ENCODE assay signal across 24 mouse cellular contexts in the genomic region with DNA sequence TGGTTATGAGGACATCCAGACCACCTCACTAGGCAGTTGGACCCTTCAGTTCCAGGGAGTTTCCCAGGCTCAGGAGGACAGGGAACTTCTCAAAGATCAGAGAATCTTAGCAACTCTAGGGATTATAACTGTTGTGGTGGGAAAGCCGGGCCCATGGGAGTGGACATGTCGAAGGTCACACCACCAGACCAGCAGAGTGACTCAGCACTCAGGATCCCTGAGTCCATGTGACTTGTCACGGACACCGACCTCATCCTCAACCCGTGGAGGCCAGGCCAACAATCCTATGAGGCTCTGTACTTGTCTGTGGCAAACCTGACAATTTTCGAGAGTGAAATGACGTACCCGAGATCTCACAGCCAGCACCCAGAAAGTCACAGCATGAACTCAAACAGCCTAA. TPM values are rescaled to one million over a fixed set of nuclear protein-coding genes. Genes with fewer than 3 reads are reported as not detected.
DNase-seq lines count a peak whose midpoint lies in the region; ATAC-seq and TF ChIP-seq lines count a peak whose summit lies in the region.
"Had no signal": no experiment of that assay in that cellular context is flagged by ENCODE, and none has a peak within 500 bp of the region (broad histone marks: within the 10 kb centered on the region; RNA-seq: fewer than 3 reads in every experiment).

No protein-coding gene starts in this region.

- DNase-seq in cerebellum, adult 2 months, result peak in 1 of 2 experiments; percentile 40
- peak; percentile 35 for DNase-seq in heart, adult 8-10 months (ENCODE audit: low spot score)
- peak; percentile 79 for DNase-seq in 3T3-L1 (ENCODE audit: low read depth, low spot score)
- DNase-seq in adrenal gland, postnatal 14 days, result peak; percentile 78
- no peak for DNase-seq in ovary, postnatal 10 days (ENCODE audit: low spot score)
- DNase-seq in right cerebral cortex, postnatal 25 days, result no peak
- DNase-seq: B cell, adult 2 months; gastrocnemius, postnatal 10 days had no signal

- no peak for TF ChIP-seq POLR2A in cerebellum, adult 2 months (IDR thresholded peaks at IDR 0.05; ENCODE audit: borderline replicate concordance, insufficient read depth, low read length)

- no peak for ATAC-seq in cerebellum, adult (ENCODE audit: insufficient number of reproducible peaks, low FRiP score, low TSS enrichment)
- no peak for ATAC-seq in heart, embryonic 12.5 days (ENCODE audit: insufficient number of reproducible peaks, low FRiP score)
- ATAC-seq: forebrain, embryonic 16.5 days had no signal

- H3K9ac ChIP-seq in heart, embryonic 12.5 days, result no peak overlapping the region
- H3K9ac ChIP-seq: heart, embryonic 13.5 days; limb, embryonic 15.5 days had no signal

- peaks cover 85% of the 10 kb centered on the region for H3K36me3 ChIP-seq in heart, embryonic 12.5 days

- TF ChIP-seq CTCF in cerebellum, adult 2 months (IDR thresholded peaks at IDR 0.05; ENCODE audit: borderline replicate concordance, insufficient read depth, low read depth, low read length), result no peak

- peaks cover 57% of the 10 kb centered on the region for H3K4me1 ChIP-seq in cerebellum, adult 2 months (ENCODE audit: control insufficient read depth, insufficient read depth, low read length)
- H3K4me1 ChIP-seq in heart, embryonic 12.5 days (replicated peaks), result no peaks in the 10 kb centered on the region
- H3K4me1 ChIP-seq: heart, embryonic 13.5 days; hindbrain, embryonic 10.5 days; limb, embryonic 15.5 days had no signal

- H3K4me3 ChIP-seq in cerebellum, adult 2 months (replicated peaks; ENCODE audit: insufficient read depth, low read depth, low read length), result no peak overlapping the region
- H3K4me3 ChIP-seq in heart, embryonic 12.5 days, result no peak overlapping the region
- H3K4me3 ChIP-seq: heart, embryonic 13.5 days; hindbrain, embryonic 10.5 days; limb, embryonic 15.5 days had no signal

- no peak overlapping the region for H3K4me2 ChIP-seq in heart, embryonic 12.5 days
- H3K4me2 ChIP-seq: heart, embryonic 13.5 days; limb, embryonic 15.5 days had no signal

- H3K9me3 ChIP-seq in heart, embryonic 12.5 days (replicated peaks), result no peaks in the 10 kb centered on the region
- H3K9me3 ChIP-seq: heart, embryonic 13.5 days; hindbrain, embryonic 10.5 days; limb, embryonic 15.5 days had no signal

- WGBS in cerebellum, adult 2 months, result 54% methylated on average over 8 of the region's 8 CpGs
- 88% methylated on average over 8 of the region's 8 CpGs for WGBS in heart, embryonic 12.5 days

- peak overlapping the region; percentile 24 for H3K27ac ChIP-seq in cerebellum, adult 2 months (ENCODE audit: insufficient read depth, low read length)
- H3K27ac ChIP-seq in heart, embryonic 12.5 days (ENCODE audit: poor library complexity, severe bottlenecking), result no peak overlapping the region
- H3K27ac ChIP-seq: heart, embryonic 13.5 days; hindbrain, embryonic 10.5 days; limb, embryonic 15.5 days had no signal

- no peaks in the 10 kb centered on the region for H3K27me3 ChIP-seq in cerebellum, adult 2 months (ENCODE audit: control insufficient read depth, insufficient read depth, low read length)
- no peaks in the 10 kb centered on the region for H3K27me3 ChIP-seq in heart, embryonic 12.5 days (replicated peaks)
- H3K27me3 ChIP-seq: heart, embryonic 13.5 days; limb, embryonic 15.5 days had no signal

RNA-seq across cellular contexts. Expression of gene Dsn1, which starts 29.4 kb away (rescaled TPM):
- polyA plus RNA-seq in cerebellum, adult 2 months (2012; rRNA removed), result 4.6 and 4.8 TPM in 2 replicates
- total RNA-seq in heart, adult 8-10 months (2022), result 1 to 10 TPM; 1.1 to 2.2 (median 1.6) TPM
- polyA plus RNA-seq in heart, embryonic 12.5 days (2016; fragmentation: Nextera tagmentation; extraction: Ambion mirVana), result 39.1 and 41.0 TPM in 2 replicates
- total RNA-seq in adrenal gland, postnatal 14 days (2021), result 8.3 and 9.2 TPM in 2 replicates

RNA-seq across cellular contexts. Expression of gene Soga1, which starts 42.7 kb away (rescaled TPM):
- 38.3 and 50.1 TPM in 2 replicates for polyA plus RNA-seq in cerebellum, adult 2 months (2012; rRNA removed)
- 10 to 100 TPM in 1 of 4 experiments, 1 to 10 TPM in 3; 8.7 to 11.1 (median 8.9) TPM for total RNA-seq in heart, adult 8-10 months (2022)
- polyA plus RNA-seq in heart, embryonic 12.5 days (2016; fragmentation: Nextera tagmentation; extraction: Ambion mirVana), result 4.5 and 5.2 TPM in 2 replicates
- total RNA-seq in adrenal gland, postnatal 14 days (2021), result 31.9 and 33.5 TPM in 2 replicates

RNA-seq across cellular contexts. Expression of gene Ndrg3, which starts 44.5 kb away (rescaled TPM):
- 782 and 861 TPM in 2 replicates for polyA plus RNA-seq in cerebellum, adult 2 months (2012; rRNA removed)
- total RNA-seq in heart, adult 8-10 months (2022), result 10 to 100 TPM; 21.7 to 24.5 (median 22.1) TPM
- 31.3 and 32.3 TPM in 2 replicates for polyA plus RNA-seq in heart, embryonic 12.5 days (2016; fragmentation: Nextera tagmentation; extraction: Ambion mirVana)
- total RNA-seq in adrenal gland, postnatal 14 days (2021), result 53.4 and 64.4 TPM in 2 replicates

RNA-seq across cellular contexts. Expression of gene Tldc2, which starts 50.5 kb away (rescaled TPM):
- 6.0 and 7.1 TPM in 2 replicates for polyA plus RNA-seq in cerebellum, adult 2 months (2012; rRNA removed)
- not detected for total RNA-seq in heart, adult 8-10 months (2022)
- polyA plus RNA-seq in heart, embryonic 12.5 days (2016; fragmentation: Nextera tagmentation; extraction: Ambion mirVana), result not detected in 2 replicates
- total RNA-seq in adrenal gland, postnatal 14 days (2021), result not detected in 2 replicates
- total RNA-seq: common myeloid progenitor, adult 5-6 weeks; gastrocnemius, postnatal 10 days; layer of hippocampus, postnatal 25 days; left cerebral cortex, postnatal 14 days; megakaryocyte-erythroid progenitor cell, adult 5-6 weeks; midbrain, postnatal 0 days had no signal
- polyA plus RNA-seq: embryonic facial prominence, embryonic 11.5 days; forebrain, embryonic 16.5 days; heart, embryonic 13.5 days; hindbrain, embryonic 10.5 days; limb, embryonic 15.5 days; midbrain, postnatal 0 days; neural tube, embryonic 11.5 days; spleen, adult 2 months; stomach, embryonic 16.5 days; thymus, postnatal 0 days had no signal

Comparison
In these comparisons a context has a peak if more than half of its experiments do, and no peak if none do; other contexts are left out.
1. DNase-seq: peak in heart, adult 8-10 months (single experiment), 3T3-L1 (single experiment) and adrenal gland, postnatal 14 days (single experiment); none in ovary, postnatal 10 days (single experiment) and right cerebral cortex, postnatal 25 days (single experiment).